Mouse (Mus musculus): ENCODE measurements around the gene Enthd1. TPM values are rescaled to one million over a fixed set of nuclear protein-coding genes. Genes with fewer than 3 reads are reported as not detected.
A peak's percentile ranks its signal among the peaks of the same experiment; 100 is the strongest.

Gene Enthd1
- polyA plus RNA-seq, 2 experiments: not detected

DNA sequence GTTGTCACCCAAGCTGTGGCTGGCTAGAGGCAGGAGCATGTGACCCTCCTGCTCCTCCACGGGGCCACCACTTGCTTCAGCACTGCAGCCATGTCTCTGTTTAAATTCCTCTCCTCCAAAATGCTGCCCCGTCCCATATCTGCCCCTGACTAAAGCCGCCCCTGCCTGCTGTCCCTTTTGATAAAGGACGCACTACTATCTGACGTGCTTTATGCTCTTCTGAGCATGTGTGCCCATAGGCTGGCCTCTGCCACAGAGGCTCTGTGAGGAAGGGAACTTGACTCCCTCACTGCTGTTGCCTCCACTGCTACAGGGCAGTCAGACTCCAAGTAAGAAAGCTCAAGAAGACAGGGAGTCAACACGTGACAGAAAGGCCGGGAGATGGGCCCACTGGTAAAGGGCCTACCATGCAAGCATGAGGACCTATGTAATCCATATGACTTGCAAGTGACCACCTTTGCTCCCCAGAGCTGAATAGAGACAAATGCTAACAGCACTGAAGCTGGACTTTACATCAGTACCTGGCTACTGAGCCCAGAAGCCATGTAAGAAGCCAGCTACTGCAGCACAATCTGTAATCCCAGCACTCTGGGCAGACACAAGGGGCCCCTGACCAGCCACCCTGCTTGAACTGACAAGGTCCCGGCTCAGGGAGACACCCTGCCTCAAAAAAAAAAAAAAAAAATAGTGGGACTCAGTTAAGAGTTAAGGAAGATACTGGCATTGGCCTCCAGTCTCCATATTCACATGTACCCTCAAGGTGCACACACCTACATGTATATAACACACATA lies 32.5 kb downstream of the Enthd1 start:
- TF ChIP-seq CTCF (IDR thresholded peaks at IDR 0.05; ENCODE audit: low read depth) (no peak), EP300 (IDR thresholded peaks at IDR 0.05; ENCODE audit: low read depth) (peak; percentile 91)
- Histone ChIP-seq H3K4me3 (ENCODE audit: insufficient read depth in 1 of 2, low read depth in 2 of 2, low read length in 2 of 2) (peak overlapping the region; percentile 0 to 16; a peak in 1 of 4 replicates), H3K27me3 (ENCODE audit: control insufficient read depth, insufficient read depth, low read length) (no peaks in the 10 kb centered on the region), H3K9ac (replicated peaks) (peak overlapping the region; percentile 72), H3K27ac (peak overlapping the region; percentile 93), H3K4me2 (ENCODE audit: low read depth) (peak overlapping the region; percentile 72), H3K36me3 (replicated peaks; ENCODE audit: control insufficient read depth, insufficient read depth, low read depth) (no peaks in the 10 kb centered on the region), H3K9me3 (ENCODE audit: control insufficient read depth, low read length) (no peaks in the 10 kb centered on the region), H3K4me1 (replicated peaks; ENCODE audit: control insufficient read depth in 2 of 2, insufficient read depth in 2 of 2, low read length in 1 of 2) (peaks cover 34 to 36% of the 10 kb centered on the region in 2 experiments)
- peak; percentile 98 for ATAC-seq (ENCODE audit: insufficient read depth)
- peak; percentile 69 to 75 (median 75) for DNase-seq (ENCODE audit: low read depth in 3 of 3, low spot score in 3 of 3)
- 13% methylated on average over 8 of the region's 8 CpGs for WGBS (ENCODE audit: insufficient replicate concordance)

GRCm38 (mm10) chr15:80531026-80531425 lies 33.9 kb downstream of the Enthd1 start:
- WGBS (ENCODE audit: insufficient replicate concordance): 19% methylated on average over 9 of the region's 9 CpGs
- no peaks in the 10 kb centered on the region for H3K36me3 ChIP-seq (replicated peaks; ENCODE audit: control insufficient read depth, insufficient read depth, low read depth)
- H3K9me3 ChIP-seq (ENCODE audit: control insufficient read depth, low read length): no peaks in the 10 kb centered on the region
- DNase-seq (ENCODE audit: low read depth in 3 of 3, low spot score in 3 of 3) (peak in 2 of 3 experiments; percentile 58 to 63), ATAC-seq (ENCODE audit: insufficient read depth) (peak; percentile 48)
- no peaks in the 10 kb centered on the region for H3K27me3 ChIP-seq (ENCODE audit: control insufficient read depth, insufficient read depth, low read length)
- peak overlapping the region; percentile 93 for H3K27ac ChIP-seq
- H3K4me1 ChIP-seq (replicated peaks; ENCODE audit: control insufficient read depth in 2 of 2, insufficient read depth in 2 of 2, low read length in 1 of 2): peaks cover 34 to 36% of the 10 kb centered on the region in 2 experiments
- no peak overlapping the region for H3K4me3 ChIP-seq (ENCODE audit: insufficient read depth in 1 of 2, low read depth in 2 of 2, low read length in 2 of 2)
- H3K4me2 ChIP-seq (ENCODE audit: low read depth): peak overlapping the region; percentile 72
- H3K9ac ChIP-seq (replicated peaks): peak overlapping the region; percentile 34
- TF ChIP-seq EP300 (IDR thresholded peaks at IDR 0.05; ENCODE audit: low read depth) (peak; percentile 56), CTCF (IDR thresholded peaks at IDR 0.05; ENCODE audit: low read depth) (no peak)

- Histone ChIP-seq H3K4me2 (ENCODE audit: low read depth) (peak overlapping the region; percentile 72; the same call in 1 of the 2 replicates), H3K27ac (peak overlapping the region; percentile 93), H3K9ac (replicated peaks) (peak overlapping the region; percentile 34), H3K4me1 (replicated peaks; ENCODE audit: control insufficient read depth in 2 of 2, insufficient read depth in 2 of 2, low read length in 1 of 2) (peaks cover 34 to 36% of the 10 kb centered on the region in 2 experiments), H3K4me3 (ENCODE audit: insufficient read depth in 1 of 2, low read depth in 2 of 2, low read length in 2 of 2) (no peak overlapping the region), H3K36me3 (replicated peaks; ENCODE audit: control insufficient read depth, insufficient read depth, low read depth) (no peaks in the 10 kb centered on the region), H3K27me3 (ENCODE audit: control insufficient read depth, insufficient read depth, low read length) (no peaks in the 10 kb centered on the region), H3K9me3 (ENCODE audit: control insufficient read depth, low read length) (no peaks in the 10 kb centered on the region)
- DNase-seq (ENCODE audit: low read depth in 3 of 3, low spot score in 3 of 3): no peak
- WGBS (ENCODE audit: insufficient replicate concordance): 59% methylated on average over 20 of the region's 20 CpGs
- no peak for ATAC-seq (ENCODE audit: insufficient read depth)
- TF ChIP-seq EP300 (IDR thresholded peaks at IDR 0.05; ENCODE audit: low read depth) (no peak), CTCF (IDR thresholded peaks at IDR 0.05; ENCODE audit: low read depth) (no peak)
These were observed 34.7 kb downstream of the Enthd1 start for GRCm38 (mm10) chr15:80529955-80530869.

GRCm38 (mm10) chr15:80521661-80522388 lies 43.1 kb downstream of the Enthd1 start:
- ATAC-seq (ENCODE audit: insufficient read depth) (no peak), DNase-seq (ENCODE audit: low read depth in 3 of 3, low spot score in 3 of 3) (no peak)
- TF ChIP-seq CTCF (IDR thresholded peaks at IDR 0.05; ENCODE audit: low read depth) (no peak), EP300 (IDR thresholded peaks at IDR 0.05; ENCODE audit: low read depth) (no peak)
- H3K27ac ChIP-seq: no peak overlapping the region
- H3K4me2 ChIP-seq (ENCODE audit: low read depth): no peak overlapping the region
- H3K36me3 ChIP-seq (replicated peaks; ENCODE audit: control insufficient read depth, insufficient read depth, low read depth): no peaks in the 10 kb centered on the region
- WGBS (ENCODE audit: insufficient replicate concordance): 42% methylated on average over 9 of the region's 10 CpGs
- no peaks in the 10 kb centered on the region for H3K9me3 ChIP-seq (ENCODE audit: control insufficient read depth, low read length)
- H3K4me1 ChIP-seq (replicated peaks; ENCODE audit: control insufficient read depth in 2 of 2, insufficient read depth in 2 of 2, low read length in 1 of 2): peaks cover 21 to 29% of the 10 kb centered on the region in 2 experiments
- no peak overlapping the region for H3K9ac ChIP-seq (replicated peaks)
- no peaks in the 10 kb centered on the region for H3K27me3 ChIP-seq (ENCODE audit: control insufficient read depth, insufficient read depth, low read length)
- no peak overlapping the region for H3K4me3 ChIP-seq (ENCODE audit: insufficient read depth in 1 of 2, low read depth in 2 of 2, low read length in 2 of 2)

All from liver, embryonic 14.5 days (tissue).